Mouse (Mus musculus) inflammation-experienced regulatory T-cells (primary cell): ENCODE data around the gene Stk39. TPM values are rescaled to one million over a fixed set of nuclear protein-coding genes. Genes with fewer than 3 reads are reported as not detected.

Experiments
- polyA plus RNA-seq, 2 experiments: library from polyadenylated mRNA; unstranded; fragments of 100-300 nt; shearing (Covaris generic); gene quantifications; one replicate each; pipeline ENCODE4 v1.2.1; 2017

The Stk39 gene
- 10 to 100 TPM; 56.0 to 62.7 TPM for polyA plus RNA-seq

GRCm38 (mm10) chr2:68471759-68472550 is at the start of gene Stk39:
Stk39 (minus strand) TSS chr2:68472268.

Other genes with a start within 250 kb of the Stk39 start
- not detected for gene 4933409G03Rik, start 110.1 kb upstream of the Stk39 start, polyA plus RNA-seq
- under 1 TPM in 1 of 2 experiments, not detected in 1; 0.18 TPM for gene 4932414N04Rik, start 184.2 kb upstream of the Stk39 start, polyA plus RNA-seq